Mouse (Mus musculus): ENCODE measurements at regions not wholly inside any gene's neighbourhood (a gene's known extent, or its start where the extent isn't known, plus 50 kb on each side); places are given as distances from the start of the nearest gene placed in this dataset.

- DNase-seq (ENCODE audit: low read depth, low spot score) = no peak
Measured at GRCm38 (mm10) chr4:127533726-127534125, 175.7 kb upstream of the Gjb5 start.

- DNase-seq (ENCODE audit: low read depth, low spot score) = no peak
Measured at GRCm38 (mm10) chr4:127530779-127531178, 172.8 kb upstream of the Gjb5 start.

GRCm38 (mm10) chr4:127522151-127522550 is 164.2 kb upstream of the Gjb5 start:
- DNase-seq (ENCODE audit: low read depth, low spot score) = no peak

GRCm38 (mm10) chr4:127517978-127518377 is 160.0 kb upstream of the Gjb5 start:
- DNase-seq (ENCODE audit: low read depth, low spot score) = peak; percentile 54

GRCm38 (mm10) chr4:127517539-127517938 is 159.6 kb upstream of the Gjb5 start:
- no peak for DNase-seq (ENCODE audit: low read depth, low spot score)

- no peak for DNase-seq (ENCODE audit: low read depth, low spot score)
Measured at GRCm38 (mm10) chr4:127509936-127510335, 152.0 kb upstream of the Gjb5 start.

GRCm38 (mm10) chr4:127502621-127503020 is 144.6 kb upstream of the Gjb5 start:
- DNase-seq (ENCODE audit: low read depth, low spot score) = no peak

- DNase-seq (ENCODE audit: low read depth, low spot score) = no peak
Measured at GRCm38 (mm10) chr4:127501881-127502280, 143.9 kb upstream of the Gjb5 start.

- DNase-seq (ENCODE audit: low read depth, low spot score) = peak; percentile 63
Measured at GRCm38 (mm10) chr4:127487016-127487780, 129.2 kb upstream of the Gjb5 start.

GRCm38 (mm10) chr4:127485238-127485637 is 127.3 kb upstream of the Gjb5 start:
- DNase-seq (ENCODE audit: low read depth, low spot score) = peak; percentile 42

GRCm38 (mm10) chr4:127482461-127482860 is 124.5 kb upstream of the Gjb5 start:
- no peak for DNase-seq (ENCODE audit: low read depth, low spot score)

- DNase-seq (ENCODE audit: low read depth, low spot score) = no peak
Measured at GRCm38 (mm10) chr4:127480339-127480738, 122.4 kb upstream of the Gjb5 start.

GRCm38 (mm10) chr4:127469877-127470276 is 111.9 kb upstream of the Gjb5 start:
- DNase-seq (ENCODE audit: low read depth, low spot score) = no peak

GRCm38 (mm10) chr4:127454511-127455119 is 96.6 kb upstream of the Gjb5 start:
- DNase-seq (ENCODE audit: low read depth, low spot score) = no peak

- DNase-seq (ENCODE audit: low read depth, low spot score) = no peak
Measured at GRCm38 (mm10) chr4:127452081-127452480, 94.1 kb upstream of the Gjb5 start.

- peak; percentile 67 for DNase-seq (ENCODE audit: low read depth, low spot score)
Measured at GRCm38 (mm10) chr4:127445300-127445699, 87.3 kb upstream of the Gjb5 start.

- peak; percentile 77 for DNase-seq (ENCODE audit: low read depth, low spot score)
Measured at GRCm38 (mm10) chr4:127444056-127444455, 86.1 kb upstream of the Gjb5 start.

GRCm38 (mm10) chr4:127442001-127442400 is 84.0 kb upstream of the Gjb5 start:
- no peak for DNase-seq (ENCODE audit: low read depth, low spot score)

GRCm38 (mm10) chr4:127440602-127441001 is 82.6 kb upstream of the Gjb5 start:
- DNase-seq (ENCODE audit: low read depth, low spot score) = no peak

- DNase-seq (ENCODE audit: low read depth, low spot score) = peak; percentile 90
Measured at GRCm38 (mm10) chr4:127435076-127435475, 77.1 kb upstream of the Gjb5 start.

GRCm38 (mm10) chr4:127430237-127430636 is 72.3 kb upstream of the Gjb5 start:
- no peak for DNase-seq (ENCODE audit: low read depth, low spot score)

GRCm38 (mm10) chr4:127429748-127430147 is 71.8 kb upstream of the Gjb5 start:
- DNase-seq (ENCODE audit: low read depth, low spot score) = no peak

GRCm38 (mm10) chr4:127423855-127424254 is 65.9 kb upstream of the Gjb5 start:
- no peak for DNase-seq (ENCODE audit: low read depth, low spot score)

Measured in ZHBTc4 (cell line).